Mouse (Mus musculus) G1E (cell line): ENCODE data around the gene Drg1. TPM values are rescaled to one million over a fixed set of nuclear protein-coding genes. Genes with fewer than 3 reads are reported as not detected.

ENCODE experiments used
- ATAC-seq: 2 replicates; pipeline ENCODE4 v1.8.0; 2016; ENCODE audit warnings: mild to moderate bottlenecking; ENCODE audit not compliant: insufficient number of reproducible peaks, poor library complexity, low FRiP score, severe bottlenecking; ENCODE audit errors: extremely low read depth
- DNase-seq: peaks from one replicate; pipeline ENCODE4 v3.0.0; 2012; ENCODE audit warnings: low spot score
- H3K27me3 ChIP-seq: 2 replicates; pipeline ENCODE4 v1.6.1; 2012; ENCODE audit warnings: mild to moderate bottlenecking, low read length, inconsistent platforms; ENCODE audit not compliant: insufficient read depth
- H3K36me3 ChIP-seq: replicated peaks from 2 replicates; pipeline ENCODE3; 2012; ENCODE audit warnings: mild to moderate bottlenecking, inconsistent platforms
- H3K4me1 ChIP-seq: 2 replicates; pipeline ENCODE4 v1.6.1; 2012; ENCODE audit warnings: low read depth, low read length, inconsistent platforms, mixed read lengths; ENCODE audit not compliant: insufficient read depth
- H3K4me3 ChIP-seq: 2 replicates; pipeline ENCODE4 v1.5.1; 2012; ENCODE audit warnings: low read depth, mild to moderate bottlenecking, inconsistent platforms, low read length, moderate library complexity, mixed read lengths
- H3K9me3 ChIP-seq: replicated peaks from 2 replicates; pipeline ENCODE4 v1.6.1; 2012; ENCODE audit warnings: inconsistent platforms
- CTCF ChIP-seq: IDR thresholded peaks from 2 replicates; pipeline ENCODE4 v1.5.1; 2012; ENCODE audit warnings: low read depth, low read length, inconsistent platforms, mixed read lengths
- GATA1 ChIP-seq: IDR thresholded peaks from 2 replicates; pipeline ENCODE4 v1.6.1; 2012; ENCODE audit warnings: borderline replicate concordance, low read length, inconsistent platforms, mixed read lengths
- GATA2 ChIP-seq: IDR thresholded peaks from 2 replicates; pipeline ENCODE4 v1.6.1; 2012; ENCODE audit warnings: low read depth, low read length, inconsistent platforms, borderline replicate concordance
- POLR2AphosphoS5 ChIP-seq: IDR thresholded peaks from 2 replicates; pipeline ENCODE4 v1.6.1; 2012; ENCODE audit warnings: low read depth, low read length, inconsistent platforms; ENCODE audit not compliant: insufficient replicate concordance
- TAL1 ChIP-seq: conservative IDR thresholded peaks from 2 replicates; pipeline ENCODE4 v1.6.1; 2012; ENCODE audit warnings: low read depth, low read length, inconsistent platforms, mixed read lengths
- polyA plus RNA-seq: library from polyadenylated mRNA; stranded (reverse); fragments of >175 nt; gene quantifications from 2 replicates; pipeline ENCODE4 v1.2.3, GENCODE M21; 2012
- total RNA-seq, 2 experiments: library from RNA; stranded (forward) in 1 of 2; stranded (reverse) in 1 of 2; fragments of 200-1000 nt in 1 of 2; fragments of >200 nt in 1 of 2; fragmentation: Nextera tagmentation in 1 of 2; gene quantifications; 2 replicates each; pipeline ENCODE4 v1.2.3; 2014 to 2017

The Drg1 gene
- total and polyA plus RNA-seq, 3 experiments, result 101 to 303 (median 198) TPM

DNA sequence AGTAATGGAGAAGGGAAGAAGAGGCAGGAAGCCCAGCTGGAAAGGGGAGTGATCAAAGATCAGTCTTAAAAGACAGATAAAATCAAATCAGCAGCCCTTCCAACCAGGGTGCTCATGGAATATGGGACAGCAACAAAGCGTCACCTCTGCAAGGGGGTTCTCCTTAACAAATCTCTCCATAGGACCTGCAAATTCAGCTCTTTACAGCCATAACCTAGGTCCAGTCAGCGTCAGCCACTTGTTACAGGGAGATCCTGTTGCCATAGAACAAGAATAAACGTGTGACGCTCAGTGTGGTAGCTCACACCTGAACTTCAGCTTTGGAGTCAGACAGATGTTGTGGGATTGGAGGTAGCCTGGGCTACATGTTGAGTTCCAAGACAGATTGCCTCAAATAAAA, 3.0 kb upstream of the Drg1 start:
- peaks cover 20% of the 10 kb centered on the region for H3K4me1 ChIP-seq
- no peak overlapping the region for H3K4me3 ChIP-seq
- TF ChIP-seq TAL1, result no peak
- no peak for TF ChIP-seq POLR2AphosphoS5
- TF ChIP-seq CTCF, result no peak
- TF ChIP-seq GATA1, result no peak
- TF ChIP-seq GATA2, result no peak
- no peak for DNase-seq
- no peaks in the 10 kb centered on the region for H3K27me3 ChIP-seq
- H3K9me3 ChIP-seq, result no peaks in the 10 kb centered on the region
- peaks cover 5% of the 10 kb centered on the region for H3K36me3 ChIP-seq
- ATAC-seq, result no peak

DNA sequence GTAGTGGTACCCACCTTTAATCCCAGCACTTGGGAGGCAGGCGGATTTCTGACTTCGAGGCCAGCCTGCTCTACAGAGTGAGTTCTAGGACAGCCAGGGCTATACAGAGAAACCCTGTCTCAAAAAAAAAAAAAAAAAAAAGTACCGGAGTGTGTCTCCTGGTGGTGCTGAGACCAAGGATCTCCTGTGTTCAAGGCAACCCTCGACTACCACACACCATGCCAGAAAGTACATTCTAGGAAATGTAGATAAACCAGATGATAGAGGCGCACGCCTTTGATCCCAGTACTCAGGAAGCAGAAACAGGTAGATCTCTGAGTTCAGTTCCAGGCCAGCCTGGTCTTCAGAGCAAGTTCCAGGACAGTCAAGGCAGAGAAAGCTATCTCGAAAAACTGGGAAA, 918 bp upstream of the Drg1 start:
- H3K36me3 ChIP-seq, result peaks cover 26% of the 10 kb centered on the region
- ATAC-seq (0 out of 2 replicates have a peak, but pooled peaks have one; percentile 10), DNase-seq (no peak)
- peaks cover 33% of the 10 kb centered on the region for H3K4me1 ChIP-seq
- no peaks in the 10 kb centered on the region for H3K9me3 ChIP-seq
- TF ChIP-seq POLR2AphosphoS5 (no peak), GATA1 (no peak), CTCF (no peak), TAL1 (no peak), GATA2 (no peak)
- H3K4me3 ChIP-seq, result peak overlapping the region; percentile 98
- no peaks in the 10 kb centered on the region for H3K27me3 ChIP-seq

DNA sequence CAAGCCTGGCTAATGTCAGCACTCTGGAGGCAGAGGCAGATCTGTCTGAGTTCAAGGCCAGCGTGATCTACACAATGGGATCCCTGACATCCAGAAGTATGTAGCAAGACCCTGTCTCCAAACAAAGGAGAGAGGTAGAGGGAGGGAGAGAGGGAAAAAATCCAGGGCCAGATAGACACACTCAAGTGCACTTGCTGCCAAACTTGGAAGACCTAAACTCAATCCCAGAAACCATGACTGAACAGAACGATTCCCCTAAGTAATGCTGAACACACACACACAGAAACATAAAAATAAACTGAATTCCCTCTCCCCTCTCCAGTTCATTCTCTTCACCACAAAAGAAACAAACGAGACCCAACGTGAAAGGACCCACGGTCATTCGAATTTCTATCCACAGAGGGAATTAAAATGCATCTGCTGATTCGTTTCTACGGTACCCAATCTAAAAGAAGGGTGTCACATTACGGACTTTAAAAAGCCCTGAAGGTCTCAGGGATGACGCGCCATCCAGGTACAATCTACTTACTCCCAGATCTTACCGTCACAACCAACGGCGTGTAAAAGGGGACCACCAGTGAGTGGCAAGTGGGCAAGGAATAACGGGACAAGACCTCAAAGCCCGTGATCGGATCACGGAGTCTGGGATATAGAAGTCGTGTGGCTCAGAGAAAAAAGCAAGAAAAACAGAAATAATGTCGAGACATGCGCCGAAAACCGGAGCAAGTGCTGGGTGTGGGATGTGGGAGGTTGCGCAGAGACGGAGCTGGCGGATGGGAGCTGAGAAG, 730 bp downstream of the Drg1 start:
- Histone ChIP-seq H3K4me1 (peaks cover 35% of the 10 kb centered on the region), H3K36me3 (peaks cover 41% of the 10 kb centered on the region), H3K27me3 (no peaks in the 10 kb centered on the region), H3K4me3 (peak overlapping the region; percentile 98), H3K9me3 (no peaks in the 10 kb centered on the region)
- DNase-seq, result peak; percentile 6
- TF ChIP-seq TAL1, result no peak
- TF ChIP-seq CTCF, result no peak
- no peak for TF ChIP-seq POLR2AphosphoS5
- TF ChIP-seq GATA1, result no peak
- no peak for TF ChIP-seq GATA2
- ATAC-seq, result no peak

DNA sequence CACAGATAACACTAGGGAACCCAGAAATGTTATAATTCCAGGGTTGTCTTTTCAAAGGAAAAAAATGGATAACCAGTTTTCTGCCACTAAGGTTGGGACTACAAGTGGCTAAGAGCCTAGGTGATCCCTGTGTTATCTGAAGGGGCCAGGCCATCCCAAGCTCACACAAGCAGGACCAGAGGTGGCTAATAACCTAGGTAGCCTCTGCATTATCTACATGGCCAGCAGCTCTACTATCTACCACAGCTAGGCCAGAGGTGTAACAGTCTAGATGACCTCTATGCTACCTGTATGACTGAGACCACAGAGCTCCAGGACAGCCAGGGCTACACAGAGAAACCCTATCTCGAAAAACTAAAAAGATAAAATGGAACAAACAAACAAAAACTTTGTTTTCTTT, 6.7 kb downstream of the Drg1 start:
- Histone ChIP-seq H3K4me1 (peaks cover 20% of the 10 kb centered on the region), H3K27me3 (no peaks in the 10 kb centered on the region), H3K9me3 (no peaks in the 10 kb centered on the region), H3K36me3 (peaks cover 91% of the 10 kb centered on the region), H3K4me3 (no peak overlapping the region)
- TF ChIP-seq GATA1, result no peak
- TF ChIP-seq GATA2, result no peak
- TF ChIP-seq CTCF, result no peak
- no peak for TF ChIP-seq POLR2AphosphoS5
- no peak for TF ChIP-seq TAL1
- DNase-seq (no peak), ATAC-seq (no peak)

DNA sequence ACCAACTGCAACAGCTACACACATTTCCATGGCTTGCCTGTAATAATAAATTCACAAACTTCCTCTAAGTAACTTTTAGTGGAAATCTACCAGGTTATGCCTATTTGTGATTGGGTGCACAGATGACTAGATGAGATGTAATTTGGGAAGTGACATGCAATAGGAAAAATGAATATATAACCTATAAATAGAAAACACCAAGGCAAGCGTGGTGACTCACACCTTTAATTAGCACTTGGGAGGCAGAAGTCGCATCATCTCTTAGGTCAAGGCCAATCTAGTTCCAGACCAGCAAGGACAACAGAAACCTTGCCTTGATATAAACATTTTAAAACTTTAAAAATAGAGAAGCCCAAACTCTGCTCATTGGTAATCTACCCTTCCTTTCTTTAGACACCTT, 18.8 kb downstream of the Drg1 start:
- Histone ChIP-seq H3K4me1 (peaks cover 11% of the 10 kb centered on the region; the same call in 1 of the 2 replicates), H3K36me3 (peaks cover 96% of the 10 kb centered on the region), H3K9me3 (no peaks in the 10 kb centered on the region), H3K27me3 (no peaks in the 10 kb centered on the region), H3K4me3 (no peak overlapping the region)
- ATAC-seq (no peak), DNase-seq (no peak)
- no peak for TF ChIP-seq TAL1

DNA sequence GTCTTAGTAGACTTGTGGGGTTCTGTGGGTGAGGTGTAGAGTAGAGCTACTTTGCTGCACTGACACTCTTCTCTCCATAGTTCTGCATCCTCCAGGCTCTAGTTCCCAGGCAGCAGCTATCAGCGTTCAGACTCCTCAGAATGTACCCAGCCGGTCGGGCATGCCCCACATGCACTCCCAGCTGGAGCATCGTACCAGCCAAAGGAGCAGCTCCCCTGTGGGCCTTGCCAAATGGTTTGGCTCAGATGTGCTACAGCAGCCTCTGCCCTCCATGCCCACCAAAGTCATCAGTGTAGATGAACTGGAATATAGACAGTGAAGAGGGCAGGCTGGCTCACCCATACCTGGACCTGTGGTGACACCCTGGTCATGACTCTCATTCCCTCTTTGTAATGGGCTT, 22.4 kb downstream of the Drg1 start:
- no peak for TF ChIP-seq CTCF
- TF ChIP-seq GATA1, result no peak
- no peak for TF ChIP-seq GATA2
- no peak for TF ChIP-seq TAL1
- no peak for TF ChIP-seq POLR2AphosphoS5
- Histone ChIP-seq H3K4me1 (peaks cover 9% of the 10 kb centered on the region; the same call in 1 of the 2 replicates), H3K36me3 (peaks cover 95% of the 10 kb centered on the region), H3K9me3 (peaks cover 3% of the 10 kb centered on the region; the same call in 1 of the 2 replicates), H3K27me3 (no peaks in the 10 kb centered on the region), H3K4me3 (no peak overlapping the region)
- ATAC-seq, result no peak
- no peak for DNase-seq

DNA sequence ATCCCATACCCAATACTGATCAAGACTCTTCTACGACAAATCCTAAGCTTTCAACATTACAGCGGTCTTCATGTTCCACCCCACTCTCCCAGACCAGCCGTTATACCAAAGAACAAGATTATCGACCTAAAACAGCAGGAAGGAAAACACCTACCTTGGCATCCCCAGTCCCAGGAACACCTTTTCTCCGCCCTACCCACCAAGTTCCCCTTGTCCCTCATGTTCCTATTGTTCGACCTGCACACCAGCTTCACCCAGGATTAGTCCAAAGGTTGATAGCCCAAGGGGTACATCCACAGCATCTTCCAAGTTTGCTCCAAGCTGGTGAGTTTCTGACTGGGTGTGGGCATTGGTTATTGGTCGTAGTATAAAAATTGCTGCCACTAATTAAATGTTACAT, 23.8 kb downstream of the Drg1 start:
- Histone ChIP-seq H3K4me3 (no peak overlapping the region), H3K27me3 (no peaks in the 10 kb centered on the region), H3K4me1 (peaks cover 9% of the 10 kb centered on the region; the same call in 1 of the 2 replicates), H3K36me3 (peaks cover 95% of the 10 kb centered on the region), H3K9me3 (peaks cover 3% of the 10 kb centered on the region; the same call in 1 of the 2 replicates)
- DNase-seq (no peak), ATAC-seq (no peak)
- TF ChIP-seq TAL1 (no peak), GATA1 (no peak), POLR2AphosphoS5 (no peak), CTCF (no peak), GATA2 (no peak)
